Mouse (Mus musculus): Measurements from ENCODE around the gene Adssl1. TPM values are rescaled to one million over a fixed set of nuclear protein-coding genes. Genes with fewer than 3 reads are reported as not detected.

The Adssl1 gene
- total and polyA plus RNA-seq, 3 experiments = 10.2 to 29.4 (median 10.7) TPM

DNA sequence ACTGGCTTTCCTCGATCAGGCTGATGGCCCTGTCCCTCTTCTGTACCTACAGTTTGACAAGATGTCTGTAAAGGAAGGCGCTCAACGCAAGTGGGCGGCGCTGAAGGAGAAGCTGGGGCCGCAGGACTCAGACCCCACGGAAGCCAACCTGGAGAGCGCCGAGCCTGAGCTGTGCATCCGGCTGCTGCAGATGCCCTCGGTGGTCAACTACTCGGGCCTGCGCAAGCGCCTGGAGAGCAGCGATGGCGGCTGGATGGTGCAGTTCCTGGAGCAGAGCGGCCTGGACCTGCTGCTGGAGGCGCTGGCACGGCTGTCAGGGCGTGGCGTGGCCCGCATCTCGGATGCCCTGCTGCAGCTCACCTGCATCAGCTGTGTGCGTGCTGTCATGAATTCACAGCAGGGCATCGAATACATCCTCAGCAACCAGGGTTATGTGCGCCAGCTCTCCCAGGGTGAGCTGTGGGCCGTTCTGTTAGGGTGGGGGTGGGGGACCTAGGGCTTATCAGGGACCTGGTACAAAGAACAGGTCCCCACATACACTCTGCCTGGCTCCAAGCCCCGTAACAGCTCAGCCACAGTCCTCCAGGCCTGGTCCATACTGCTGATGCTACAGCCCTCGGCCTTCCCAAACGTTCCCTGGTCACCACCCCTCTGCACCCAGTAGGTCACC is 19.8 kb upstream of the Adssl1 start:
- no peak overlapping the region for H3K4me2 ChIP-seq (ENCODE audit: insufficient read depth, low read depth, poor library complexity, severe bottlenecking)
- peaks cover 41% of the 10 kb centered on the region for H3K79me2 ChIP-seq (replicated peaks; ENCODE audit: control insufficient read depth, extremely low read depth, insufficient read depth, poor library complexity, severe bottlenecking)
- H3K4me3 ChIP-seq (replicated peaks in 1 of 3; ENCODE audit: low read depth in 2 of 3, low read length in 2 of 3, poor library complexity in 1 of 3) = no peak overlapping the region
- in situ Hi-C loops (cut with MboI; ENCODE audit: low pct_ligation_motif_present, low pct_unique_long_range_greater_than_20kb, low sequenced_read_pairs) (loop anchor here (5.0 kb wide), 1 partner anchor 38 kb away; no protein-coding TSS in a partner anchor), dilution Hi-C loops (cut with MboI; ENCODE audit: extremely low pct_ligation_motif_present, extremely low pct_unique_long_range_greater_than_20kb, low sequenced_read_pairs) (no loop called here)
- peaks cover 33 to 87% of the 10 kb centered on the region in 2 experiments for H3K4me1 ChIP-seq (ENCODE audit: control insufficient read depth in 1 of 2, insufficient read depth in 2 of 2)
- no peaks in the 10 kb centered on the region for H3K27me3 ChIP-seq (replicated peaks)
- H3K27ac ChIP-seq (ENCODE audit: insufficient read depth, low read depth) = no peak overlapping the region
- TF ChIP-seq TCF12 (IDR thresholded peaks at IDR 0.05; ENCODE audit: low read depth, low read length) (no peak), ZMIZ1 (IDR thresholded peaks at IDR 0.05; ENCODE audit: low read depth, low read length) (no peak), HCFC1 (IDR thresholded peaks at IDR 0.05; ENCODE audit: low read depth, low read length) (no peak), MAZ (IDR thresholded peaks at IDR 0.05; ENCODE audit: low read depth, low read length) (no peak), E2F4 (IDR thresholded peaks at IDR 0.05; ENCODE audit: insufficient replicate concordance, low read depth, low read length) (no peak), UBTF (IDR thresholded peaks at IDR 0.05; ENCODE audit: low read depth, low read length) (no peak), SMC3 (IDR thresholded peaks at IDR 0.05; ENCODE audit: low read depth, low read length) (no peak), IRF4 (IDR thresholded peaks at IDR 0.05; ENCODE audit: low read depth, low read length) (no peak), MYC (IDR thresholded peaks at IDR 0.05; ENCODE audit: low read depth, low read length) (no peak)
- no peak for DNase-seq (ENCODE audit: extremely low read depth)
- H3K9ac ChIP-seq (ENCODE audit: insufficient read depth, low read depth) = no peak overlapping the region
- H3K9me3 ChIP-seq (replicated peaks; ENCODE audit: low read length) = no peaks in the 10 kb centered on the region
- peaks cover 53 to 96% of the 10 kb centered on the region in 2 experiments for H3K36me3 ChIP-seq (replicated peaks in 1 of 2; ENCODE audit: control insufficient read depth in 1 of 2, insufficient read depth in 1 of 2, low read length in 1 of 2)

DNA sequence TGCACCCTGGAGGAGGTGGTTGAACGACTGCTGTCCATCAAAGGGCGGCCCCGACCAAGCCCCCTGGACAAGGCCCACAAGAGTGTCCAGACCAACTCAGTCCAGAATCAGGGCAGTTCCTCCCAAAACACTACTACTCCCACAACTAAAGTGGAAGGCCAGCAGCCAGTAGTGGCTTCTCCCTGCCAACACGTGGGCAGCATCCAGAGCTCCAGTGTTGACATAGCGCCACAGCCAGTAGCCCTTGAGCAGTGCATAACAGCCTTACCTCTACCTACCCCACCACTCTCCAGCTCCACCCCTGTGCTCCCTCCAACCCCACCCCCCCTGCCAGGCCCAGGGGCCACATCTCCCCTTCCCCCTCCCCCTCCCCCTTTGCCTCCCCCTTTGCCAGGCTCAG is 15.8 kb upstream of the Adssl1 start:
- no peaks in the 10 kb centered on the region for H3K9me3 ChIP-seq (replicated peaks; ENCODE audit: low read length)
- no peak for DNase-seq (ENCODE audit: extremely low read depth)
- dilution Hi-C loops (cut with MboI; ENCODE audit: extremely low pct_ligation_motif_present, extremely low pct_unique_long_range_greater_than_20kb, low sequenced_read_pairs) = no loop called here
- no peak overlapping the region for H3K4me2 ChIP-seq (ENCODE audit: insufficient read depth, low read depth, poor library complexity, severe bottlenecking)
- TF ChIP-seq ZNF384 (IDR thresholded peaks at IDR 0.05; ENCODE audit: low read depth, low read length) (no peak), HCFC1 (IDR thresholded peaks at IDR 0.05; ENCODE audit: low read depth, low read length) (no peak), POLR2AphosphoS2 (IDR thresholded peaks at IDR 0.05; ENCODE audit: low read depth, low read length) (no peak), USF2 (conservative IDR thresholded peaks at IDR 0.05; ENCODE audit: low read depth, low read length) (no peak), MXI1 (IDR thresholded peaks at IDR 0.05; ENCODE audit: low read depth, low read length) (no peak), UBTF (IDR thresholded peaks at IDR 0.05; ENCODE audit: low read depth, low read length) (no peak), MAFK (IDR thresholded peaks at IDR 0.05; ENCODE audit: insufficient replicate concordance, low read length) (no peak), JUND (conservative IDR thresholded peaks at IDR 0.05; ENCODE audit: low read depth, low read length) (no peak)
- H3K27me3 ChIP-seq (replicated peaks) = no peaks in the 10 kb centered on the region
- H3K27ac ChIP-seq (ENCODE audit: insufficient read depth, low read depth) = no peak overlapping the region
- H3K9ac ChIP-seq (ENCODE audit: insufficient read depth, low read depth) = no peak overlapping the region
- peaks cover 3% of the 10 kb centered on the region for H3K79me2 ChIP-seq (replicated peaks; ENCODE audit: control insufficient read depth, extremely low read depth, insufficient read depth, poor library complexity, severe bottlenecking)
- in situ Hi-C loops (cut with MboI; ENCODE audit: low pct_ligation_motif_present, low pct_unique_long_range_greater_than_20kb, low sequenced_read_pairs) = no loop called here
- H3K4me3 ChIP-seq (replicated peaks in 1 of 3; ENCODE audit: low read depth in 2 of 3, low read length in 2 of 3, poor library complexity in 1 of 3) = no peak overlapping the region
- peaks cover 87 to 94% of the 10 kb centered on the region in 2 experiments for H3K36me3 ChIP-seq (replicated peaks in 1 of 2; ENCODE audit: control insufficient read depth in 1 of 2, insufficient read depth in 1 of 2, low read length in 1 of 2)
- H3K4me1 ChIP-seq (ENCODE audit: control insufficient read depth in 1 of 2, insufficient read depth in 2 of 2) = peaks cover 29 to 78% of the 10 kb centered on the region in 2 experiments
